Mouse (Mus musculus): ENCODE results near the gene Cygb. TPM values are rescaled to one million over a fixed set of nuclear protein-coding genes. Genes with fewer than 3 reads are reported as not detected.
"Not testable (repeated sequence)": the region's sequence is repeated elsewhere in the genome, so short reads cannot be mapped to it uniquely, and the experiment has no call there.

Cygb gene
- polyA plus RNA-seq, 1 experiment from 2014 or later: 20.5 TPM

- Histone ChIP-seq H3K9ac (ENCODE audit: low read depth, low read length) (no peak overlapping the region), H3K27ac (replicated peaks; ENCODE audit: low read depth, low read length) (no peak overlapping the region), H3K4me2 (ENCODE audit: low read depth, low read length) (no peak overlapping the region), H3K36me3 (ENCODE audit: control insufficient read depth, insufficient read depth, low read length) (peaks cover 75% of the 10 kb centered on the region), H3K4me3 (ENCODE audit: low read depth, low read length) (no peak overlapping the region), H3K9me3 (ENCODE audit: control insufficient read depth, low read length) (no peaks in the 10 kb centered on the region), H3K27me3 (replicated peaks; ENCODE audit: control insufficient read depth, insufficient read depth, low read length) (no peaks in the 10 kb centered on the region), H3K4me1 (ENCODE audit: control insufficient read depth, insufficient read depth, low read length) (0 out of 2 replicates have a peak, but pooled peaks cover 3% of the 10 kb centered on the region)
- ATAC-seq (ENCODE audit: low read depth) (no peak), DNase-seq (ENCODE audit: low spot score) (no peak)
- 96% methylated on average over 6 of the region's 6 CpGs for WGBS
Measured at GRCm38 (mm10) chr11:116679148-116679547, 25.0 kb upstream of the Cygb start.

GRCm38 (mm10) chr11:116677711-116678441, 23.8 kb upstream of the Cygb start:
- Histone ChIP-seq H3K27ac (replicated peaks; ENCODE audit: low read depth, low read length) (no peak overlapping the region), H3K4me2 (ENCODE audit: low read depth, low read length) (no peak overlapping the region), H3K4me1 (ENCODE audit: control insufficient read depth, insufficient read depth, low read length) (peaks cover 6% of the 10 kb centered on the region), H3K9me3 (ENCODE audit: control insufficient read depth, low read length) (no peaks in the 10 kb centered on the region), H3K27me3 (replicated peaks; ENCODE audit: control insufficient read depth, insufficient read depth, low read length) (no peaks in the 10 kb centered on the region), H3K36me3 (ENCODE audit: control insufficient read depth, insufficient read depth, low read length) (peaks cover 79% of the 10 kb centered on the region), H3K9ac (ENCODE audit: low read depth, low read length) (no peak overlapping the region), H3K4me3 (ENCODE audit: low read depth, low read length) (no peak overlapping the region)
- DNase-seq (ENCODE audit: low spot score) (no peak), ATAC-seq (ENCODE audit: low read depth) (no peak)
- 79% methylated on average over 8 of the region's 8 CpGs for WGBS

GRCm38 (mm10) chr11:116676175-116676976, 22.3 kb upstream of the Cygb start:
- H3K36me3 ChIP-seq (ENCODE audit: control insufficient read depth, insufficient read depth, low read length): peaks cover 73% of the 10 kb centered on the region
- H3K9ac ChIP-seq (ENCODE audit: low read depth, low read length): no peak overlapping the region
- no peak for DNase-seq (ENCODE audit: low spot score)
- peaks cover 12% of the 10 kb centered on the region for H3K4me1 ChIP-seq (ENCODE audit: control insufficient read depth, insufficient read depth, low read length)
- no peak overlapping the region for H3K27ac ChIP-seq (replicated peaks; ENCODE audit: low read depth, low read length)
- no peak for ATAC-seq (ENCODE audit: low read depth)
- H3K4me2 ChIP-seq (ENCODE audit: low read depth, low read length): no peak overlapping the region
- H3K27me3 ChIP-seq (replicated peaks; ENCODE audit: control insufficient read depth, insufficient read depth, low read length): no peaks in the 10 kb centered on the region
- 89% methylated on average over 14 of the region's 14 CpGs for WGBS
- H3K9me3 ChIP-seq (ENCODE audit: control insufficient read depth, low read length): no peaks in the 10 kb centered on the region
- H3K4me3 ChIP-seq (ENCODE audit: low read depth, low read length): no peak overlapping the region

- not testable (repeated sequence) for H3K27ac ChIP-seq (replicated peaks; ENCODE audit: low read depth, low read length); ATAC-seq (ENCODE audit: low read depth); H3K9ac ChIP-seq (ENCODE audit: low read depth, low read length); DNase-seq (ENCODE audit: low spot score); H3K4me2 ChIP-seq (ENCODE audit: low read depth, low read length); H3K4me3 ChIP-seq (ENCODE audit: low read depth, low read length); H3K9me3 ChIP-seq (ENCODE audit: control insufficient read depth, low read length); H3K27me3 ChIP-seq (replicated peaks; ENCODE audit: control insufficient read depth, insufficient read depth, low read length)
- whole genome bisulfite sequencing: 72% methylated on average over 6 of the region's 6 CpGs
- Histone ChIP-seq H3K36me3 (ENCODE audit: control insufficient read depth, insufficient read depth, low read length) (peaks cover 73% of the 10 kb centered on the region), H3K4me1 (ENCODE audit: control insufficient read depth, insufficient read depth, low read length) (peaks cover 19% of the 10 kb centered on the region)
Measured at GRCm38 (mm10) chr11:116675429-116675828, 21.3 kb upstream of the Cygb start.

- Histone ChIP-seq H3K36me3 (ENCODE audit: control insufficient read depth, insufficient read depth, low read length) (peaks cover 72% of the 10 kb centered on the region), H3K4me2 (ENCODE audit: low read depth, low read length) (no peak overlapping the region), H3K27ac (replicated peaks; ENCODE audit: low read depth, low read length) (no peak overlapping the region), H3K9me3 (ENCODE audit: control insufficient read depth, low read length) (no peaks in the 10 kb centered on the region), H3K4me1 (ENCODE audit: control insufficient read depth, insufficient read depth, low read length) (peaks cover 19% of the 10 kb centered on the region), H3K4me3 (ENCODE audit: low read depth, low read length) (no peak overlapping the region), H3K9ac (ENCODE audit: low read depth, low read length) (0 out of 2 replicates have a peak overlapping the region, but pooled peaks have one; percentile 27), H3K27me3 (replicated peaks; ENCODE audit: control insufficient read depth, insufficient read depth, low read length) (no peaks in the 10 kb centered on the region)
- DNase-seq (ENCODE audit: low spot score): peak; percentile 78
- peak; percentile 48; the same call in 1 of the 2 replicates for ATAC-seq (ENCODE audit: low read depth)
- 65% methylated on average over 7 of the region's 7 CpGs for WGBS
Measured at GRCm38 (mm10) chr11:116674616-116675379, 20.7 kb upstream of the Cygb start.

GRCm38 (mm10) chr11:116673410-116673809, 19.3 kb upstream of the Cygb start:
- Histone ChIP-seq H3K36me3 (ENCODE audit: control insufficient read depth, insufficient read depth, low read length) (peaks cover 58% of the 10 kb centered on the region), H3K9me3 (ENCODE audit: control insufficient read depth, low read length) (no peaks in the 10 kb centered on the region), H3K9ac (ENCODE audit: low read depth, low read length) (peak overlapping the region; percentile 86; the same call in 1 of the 2 replicates), H3K4me3 (ENCODE audit: low read depth, low read length) (peak overlapping the region; percentile 65; the same call in 1 of the 2 replicates), H3K4me2 (ENCODE audit: low read depth, low read length) (peak overlapping the region; percentile 82), H3K27me3 (replicated peaks; ENCODE audit: control insufficient read depth, insufficient read depth, low read length) (no peaks in the 10 kb centered on the region; the same call in 1 of the 2 replicates), H3K4me1 (ENCODE audit: control insufficient read depth, insufficient read depth, low read length) (peaks cover 19% of the 10 kb centered on the region), H3K27ac (replicated peaks; ENCODE audit: low read depth, low read length) (no peak overlapping the region)
- no peak for ATAC-seq (ENCODE audit: low read depth)
- no peak for DNase-seq (ENCODE audit: low spot score)
- WGBS: 81% methylated on average over 2 of the region's 2 CpGs

GRCm38 (mm10) chr11:116672595-116672994, 18.5 kb upstream of the Cygb start:
- H3K4me1 ChIP-seq (ENCODE audit: control insufficient read depth, insufficient read depth, low read length): peaks cover 19% of the 10 kb centered on the region
- no peak overlapping the region; the same call in 1 of the 2 replicates for H3K27ac ChIP-seq (replicated peaks; ENCODE audit: low read depth, low read length)
- no peak for ATAC-seq (ENCODE audit: low read depth)
- DNase-seq (ENCODE audit: low spot score): no peak
- H3K27me3 ChIP-seq (replicated peaks; ENCODE audit: control insufficient read depth, insufficient read depth, low read length): no peaks in the 10 kb centered on the region; the same call in 1 of the 2 replicates
- peak overlapping the region; percentile 86 for H3K9ac ChIP-seq (ENCODE audit: low read depth, low read length)
- H3K4me3 ChIP-seq (ENCODE audit: low read depth, low read length): peak overlapping the region; percentile 65
- peaks cover 50% of the 10 kb centered on the region for H3K36me3 ChIP-seq (ENCODE audit: control insufficient read depth, insufficient read depth, low read length)
- no peaks in the 10 kb centered on the region for H3K9me3 ChIP-seq (ENCODE audit: control insufficient read depth, low read length)
- WGBS: 19% methylated on average over 7 of the region's 7 CpGs
- H3K4me2 ChIP-seq (ENCODE audit: low read depth, low read length): peak overlapping the region; percentile 82

GRCm38 (mm10) chr11:116671845-116672434, 17.8 kb upstream of the Cygb start:
- Histone ChIP-seq H3K4me3 (ENCODE audit: low read depth, low read length) (peak overlapping the region; percentile 65), H3K9ac (ENCODE audit: low read depth, low read length) (peak overlapping the region; percentile 86), H3K4me2 (ENCODE audit: low read depth, low read length) (peak overlapping the region; percentile 82), H3K9me3 (ENCODE audit: control insufficient read depth, low read length) (no peaks in the 10 kb centered on the region), H3K27ac (replicated peaks; ENCODE audit: low read depth, low read length) (peak overlapping the region; percentile 78), H3K4me1 (ENCODE audit: control insufficient read depth, insufficient read depth, low read length) (peaks cover 19% of the 10 kb centered on the region), H3K27me3 (replicated peaks; ENCODE audit: control insufficient read depth, insufficient read depth, low read length) (no peaks in the 10 kb centered on the region; the same call in 1 of the 2 replicates), H3K36me3 (ENCODE audit: control insufficient read depth, insufficient read depth, low read length) (peaks cover 44% of the 10 kb centered on the region)
- ATAC-seq (ENCODE audit: low read depth): no peak
- no peak for DNase-seq (ENCODE audit: low spot score)
- WGBS: under 1% methylated on average over 24 of the region's 24 CpGs
